Mouse (Mus musculus) ES-CJ7 (cell line): ENCODE measurements around the gene Kif21b.

ENCODE experiments used
- DNase-seq: peaks from one replicate; pipeline ENCODE4 v3.0.0; 2011; ENCODE audit warnings: low read depth, low spot score

The Kif21b gene

GRCm38 (mm10) chr1:136159830-136160229, 28.6 kb downstream of the Kif21b start:
- DNase-seq = peak; percentile 81

- DNase-seq = no peak
Observed at GRCm38 (mm10) chr1:136160297-136160696, 29.1 kb downstream of the Kif21b start.

- no peak for DNase-seq
Observed at GRCm38 (mm10) chr1:136160930-136161329, 29.7 kb downstream of the Kif21b start.

- no peak for DNase-seq
Observed at GRCm38 (mm10) chr1:136161333-136161921, 30.2 kb downstream of the Kif21b start.

GRCm38 (mm10) chr1:136165436-136165835, 34.2 kb downstream of the Kif21b start:
- peak; percentile 47 for DNase-seq

- DNase-seq = peak; percentile 42
Observed at GRCm38 (mm10) chr1:136167657-136168056, 36.5 kb downstream of the Kif21b start.

GRCm38 (mm10) chr1:136170109-136170508, 38.9 kb downstream of the Kif21b start:
- DNase-seq = peak; percentile 81

GRCm38 (mm10) chr1:136172696-136173095, 41.5 kb downstream of the Kif21b start:
- no peak for DNase-seq

- peak; percentile 93 for DNase-seq
Observed at GRCm38 (mm10) chr1:136174101-136174606, 43.0 kb downstream of the Kif21b start.

- peak; percentile 82 for DNase-seq
Observed at GRCm38 (mm10) chr1:136175183-136175582, 44.0 kb downstream of the Kif21b start.

GRCm38 (mm10) chr1:136177085-136177484, 45.9 kb downstream of the Kif21b start:
- no peak for DNase-seq

GRCm38 (mm10) chr1:136178741-136179140, 47.6 kb downstream of the Kif21b start:
- peak; percentile 64 for DNase-seq

- no peak for DNase-seq
Observed at GRCm38 (mm10) chr1:136179511-136180001, 48.4 kb downstream of the Kif21b start.

- no peak for DNase-seq
Observed at GRCm38 (mm10) chr1:136190033-136190432, 58.8 kb downstream of the Kif21b start.

- DNase-seq = peak; percentile 79
Observed at GRCm38 (mm10) chr1:136212803-136213202, 81.6 kb downstream of the Kif21b start, which contains the start of gene Mroh3. TSS of gene Mroh3 (minus strand) at chr1:136212828.

- DNase-seq = no peak
Observed at GRCm38 (mm10) chr1:136214304-136214703, 83.1 kb downstream of the Kif21b start.

- DNase-seq = no peak
Observed at GRCm38 (mm10) chr1:136220037-136220871, 89.1 kb downstream of the Kif21b start.

- no peak for DNase-seq
Observed at GRCm38 (mm10) chr1:136222386-136222785, 91.2 kb downstream of the Kif21b start.

- DNase-seq = no peak
Observed at GRCm38 (mm10) chr1:136223758-136224342, 92.7 kb downstream of the Kif21b start.

- DNase-seq = no peak
Observed at GRCm38 (mm10) chr1:136225846-136226245, 94.7 kb downstream of the Kif21b start.

- DNase-seq = no peak
Observed at GRCm38 (mm10) chr1:136226626-136227025, 95.4 kb downstream of the Kif21b start.
